Mouse (Mus musculus): ENCODE data around the gene Ctsa.

DNA sequence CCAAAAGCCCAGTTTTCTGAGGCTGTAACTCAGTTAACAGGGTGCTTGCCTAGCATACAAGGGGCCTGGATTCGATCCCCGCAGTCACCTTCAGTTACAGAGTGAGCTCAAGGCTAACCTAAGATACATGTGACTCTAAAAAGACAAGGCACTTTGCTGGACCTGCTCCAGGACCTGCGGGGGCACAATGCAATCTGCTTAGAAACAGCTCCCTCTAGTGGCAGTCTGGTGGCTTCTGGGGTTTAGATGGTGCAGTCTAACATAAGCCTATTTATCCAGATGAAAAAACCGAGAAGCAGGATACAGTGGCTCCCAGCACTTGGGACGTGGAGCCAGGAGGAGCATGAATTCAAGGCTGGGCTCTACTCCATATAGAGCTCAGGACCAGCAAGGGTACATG, 38.4 kb upstream of the Ctsa start:
- TF ChIP-seq CTCF (IDR thresholded peaks at IDR 0.05; ENCODE audit: insufficient read depth, low read depth, low read length) (peak; percentile 47; the same call in 1 of the 2 replicates), POLR2A (IDR thresholded peaks at IDR 0.05; ENCODE audit: insufficient read depth, low read depth, low read length) (no peak)

Measured in olfactory bulb, adult 2 months (tissue).